Mouse (Mus musculus): ENCODE measurements around the gene Oser1.

GRCm38 (mm10) chr2:163466771-163467170, 42.3 kb upstream of the Oser1 start:
- no peak for TF ChIP-seq GATA1 (IDR thresholded peaks at IDR 0.05; ENCODE audit: borderline replicate concordance, low read length)
- no peak for TF ChIP-seq FLI1 (IDR thresholded peaks at IDR 0.05; ENCODE audit: low read length)

All from megakaryocyte, embryonic 14.5 days (primary cell).